Mouse (Mus musculus): ENCODE measurements around the gene Tmc2.
A peak's percentile ranks its signal among the peaks of the same experiment; 100 is the strongest.

- TF ChIP-seq CTCF (IDR thresholded peaks at IDR 0.05; ENCODE audit: extremely low read depth, insufficient read length, insufficient replicate concordance, low read depth, low read length) (no peak), POLR2A (IDR thresholded peaks at IDR 0.05; ENCODE audit: low read depth, low read length) (peak; percentile 99)
Observed at GRCm38 (mm10) chr2:130274149-130274861, 79.3 kb downstream of the Tmc2 start, which contains the start of gene Nop56.

All from small intestine, adult 2 months (tissue).